Mouse (Mus musculus) adrenal gland, adult 8-10 months (tissue): ENCODE measurements around the gene Hbp1. TPM values are rescaled to one million over a fixed set of nuclear protein-coding genes. Genes with fewer than 3 reads are reported as not detected.

Experiments used
- DNase-seq: peaks from one replicate; pipeline ENCODE4 v3.0.0; 2022
- total RNA-seq, 4 experiments: library from RNA; stranded (reverse); gene quantifications; 2 replicates each; pipeline ENCODE4 v1.2.4; 2022

Hbp1 gene
- total RNA-seq, 4 experiments from 2014 or later, result 84.3 to 114 (median 91.1) TPM

DNA sequence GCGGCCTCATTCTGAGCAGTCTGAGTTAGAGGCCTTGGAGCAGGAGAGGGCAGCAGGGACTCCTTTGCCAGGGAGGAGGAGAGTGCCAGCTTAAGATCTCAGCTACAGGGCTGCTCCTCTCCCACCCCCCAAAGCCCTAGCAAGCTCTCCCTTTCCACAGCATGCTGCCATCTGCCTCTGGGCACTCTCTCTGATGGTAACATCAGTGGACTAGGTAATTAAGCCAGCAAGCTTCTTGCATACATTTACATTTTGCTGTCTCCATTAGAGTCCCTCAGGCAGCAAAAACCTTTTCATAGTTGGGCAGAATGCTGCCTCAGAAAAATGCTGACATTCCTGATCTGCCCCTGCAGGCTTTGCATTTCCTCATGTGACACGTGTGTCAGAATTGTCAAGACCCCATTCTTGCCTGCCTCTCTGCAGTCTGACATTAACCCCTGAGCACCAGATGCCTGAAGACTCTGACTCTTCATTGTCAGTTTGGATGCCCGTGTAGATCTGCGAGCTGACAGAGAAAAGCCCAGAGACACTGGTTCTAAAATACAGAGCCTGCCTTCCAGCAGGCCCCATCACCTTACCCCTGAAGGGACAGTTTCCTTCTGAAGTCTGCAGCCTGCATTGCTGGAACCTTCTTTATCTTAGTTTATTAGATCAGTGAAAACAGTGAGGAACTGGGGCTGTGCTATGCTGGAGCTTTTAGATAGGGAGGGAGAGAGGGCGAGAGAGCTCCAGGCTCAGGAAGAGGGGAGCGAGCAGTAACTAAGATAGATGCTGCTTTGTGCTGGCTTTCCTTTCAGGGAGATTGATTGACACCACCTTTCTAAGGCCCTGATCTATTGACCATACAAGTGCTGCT lies 44.4 kb downstream of the Hbp1 start:
- no peak for DNase-seq

DNA sequence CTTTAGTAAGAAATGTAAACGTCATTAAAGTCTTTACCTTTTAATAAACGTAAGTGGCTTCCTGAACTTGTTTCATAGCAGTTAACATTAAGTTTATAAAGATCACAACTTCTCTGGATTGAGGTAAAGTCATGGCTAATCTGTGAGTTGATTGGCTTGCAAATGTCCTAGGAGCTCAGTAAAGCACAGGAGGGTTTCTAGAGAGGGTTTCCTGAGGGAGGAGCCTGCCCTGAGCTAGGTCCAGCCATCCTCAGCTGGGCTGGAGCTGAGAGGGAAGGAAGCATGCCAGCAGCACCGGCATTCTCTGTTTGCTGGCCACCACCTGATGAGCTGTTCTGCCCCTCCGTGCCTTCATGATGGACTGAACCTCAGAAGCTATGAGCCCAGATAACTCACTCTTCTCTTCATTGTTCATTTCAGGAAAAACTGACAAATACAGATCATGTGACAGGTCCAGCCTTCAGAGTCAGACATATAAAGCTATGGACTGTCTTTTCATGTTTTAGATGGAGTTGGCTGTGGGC lies 49.9 kb downstream of the Hbp1 start:
- no peak for DNase-seq

DNA sequence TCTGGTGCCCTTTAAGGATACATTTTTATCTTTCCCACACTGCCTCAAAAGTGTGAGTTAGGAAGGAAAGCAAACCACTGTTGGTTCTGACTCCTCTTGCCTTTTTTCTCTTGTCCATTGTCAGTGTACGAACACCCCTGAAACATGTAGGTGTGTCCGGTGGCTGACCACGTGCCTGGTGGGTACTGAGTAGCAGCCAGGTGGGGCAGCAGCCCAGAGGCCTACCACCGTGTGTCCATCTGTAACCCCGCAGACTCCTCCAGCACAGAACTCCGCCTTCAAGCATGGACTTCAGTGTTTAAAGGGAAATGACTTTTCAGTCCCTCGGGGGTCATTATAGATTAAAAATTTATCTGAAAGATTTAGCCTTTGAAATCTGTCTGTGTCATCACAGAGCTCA lies 52.9 kb downstream of the Hbp1 start:
- no peak for DNase-seq

DNA sequence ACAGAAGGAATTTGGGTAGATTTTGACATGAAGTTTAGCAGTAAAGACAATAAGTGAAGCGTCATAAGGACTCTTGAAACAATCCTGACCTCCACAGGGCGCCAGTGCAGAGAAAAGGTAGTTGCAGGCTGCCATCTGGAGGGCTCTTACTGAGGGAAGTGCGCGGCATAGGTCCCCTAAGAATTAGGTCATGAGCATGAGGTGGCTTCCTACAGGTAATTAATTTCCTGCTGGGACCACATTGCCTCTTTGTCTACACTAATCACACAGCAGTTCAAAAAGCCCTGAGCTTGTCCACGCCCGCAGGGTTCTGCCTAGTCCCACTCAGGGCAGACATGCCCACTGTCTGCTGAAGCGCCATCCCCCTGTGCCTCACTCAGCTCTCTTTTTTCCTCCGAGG lies 53.3 kb downstream of the Hbp1 start:
- no peak for DNase-seq

DNA sequence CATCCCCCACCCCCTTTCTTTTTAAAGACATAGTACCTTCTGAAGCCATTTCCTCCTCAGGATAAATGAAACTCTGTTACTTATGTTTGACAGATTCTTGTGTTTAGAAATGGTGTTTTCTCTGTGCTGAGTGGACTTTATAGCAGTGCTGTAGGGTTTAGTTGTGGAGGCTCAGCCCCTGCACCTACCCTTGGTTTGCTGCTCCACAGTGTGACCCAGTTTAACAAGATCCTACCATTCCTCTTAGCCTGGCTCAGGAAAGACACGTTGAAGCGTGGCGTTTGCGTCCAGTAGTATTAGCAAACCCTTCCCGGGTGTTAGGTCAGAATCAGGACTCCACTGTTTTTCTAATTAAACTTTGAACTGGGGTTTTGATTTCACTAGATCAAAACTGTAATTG lies 54.0 kb downstream of the Hbp1 start:
- DNase-seq, result no peak

DNA sequence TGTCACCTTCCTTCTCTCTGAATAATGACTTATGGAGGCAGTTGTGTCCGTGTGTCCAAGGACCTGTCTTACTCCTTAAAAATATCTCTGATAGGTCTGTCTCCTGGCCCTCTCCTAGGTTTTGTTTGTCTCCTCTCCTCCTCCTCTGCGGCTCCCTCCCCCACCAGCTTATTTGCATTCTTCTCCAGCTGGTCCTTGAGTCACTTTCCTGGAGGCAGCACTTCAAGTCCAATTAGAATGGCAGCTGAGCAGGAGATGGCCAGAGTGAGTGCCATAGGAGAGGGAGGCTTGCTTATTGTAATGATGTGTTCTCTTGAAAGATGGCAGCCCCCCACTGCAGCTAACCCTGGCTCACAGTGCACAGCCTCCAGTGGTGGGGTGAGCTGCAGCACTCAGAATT lies 54.4 kb downstream of the Hbp1 start:
- no peak for DNase-seq

DNA sequence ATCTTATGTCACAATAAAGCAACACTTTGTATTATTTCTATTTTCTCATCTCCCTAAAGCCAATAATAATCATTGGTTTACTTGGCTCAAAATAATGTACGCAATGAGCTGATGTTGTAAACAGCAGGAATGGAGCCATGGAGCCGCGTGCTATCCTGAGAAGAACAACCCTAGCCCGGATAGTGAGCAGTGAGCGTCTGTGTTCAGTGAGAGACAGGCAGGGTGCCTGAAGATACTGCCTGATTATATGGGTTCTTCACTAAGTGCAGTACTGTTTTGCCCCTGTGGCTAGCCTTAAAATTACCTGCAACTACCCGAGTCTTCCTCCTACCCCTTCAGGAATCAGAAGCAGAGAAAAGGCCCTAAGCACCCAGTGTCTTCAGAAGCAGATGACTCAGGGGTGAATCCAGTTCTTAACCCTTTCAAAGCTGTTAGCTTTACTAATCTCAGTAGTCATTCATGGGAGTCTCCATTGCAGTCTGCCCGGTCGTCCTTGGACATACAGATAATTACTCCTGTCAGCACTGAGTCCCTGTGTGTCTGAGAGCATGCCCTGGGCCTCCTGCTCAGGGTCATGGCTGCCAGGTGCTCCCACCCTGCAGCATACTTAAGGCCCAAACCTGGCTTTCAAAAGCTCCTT lies 55.1 kb downstream of the Hbp1 start:
- no peak for DNase-seq

DNA sequence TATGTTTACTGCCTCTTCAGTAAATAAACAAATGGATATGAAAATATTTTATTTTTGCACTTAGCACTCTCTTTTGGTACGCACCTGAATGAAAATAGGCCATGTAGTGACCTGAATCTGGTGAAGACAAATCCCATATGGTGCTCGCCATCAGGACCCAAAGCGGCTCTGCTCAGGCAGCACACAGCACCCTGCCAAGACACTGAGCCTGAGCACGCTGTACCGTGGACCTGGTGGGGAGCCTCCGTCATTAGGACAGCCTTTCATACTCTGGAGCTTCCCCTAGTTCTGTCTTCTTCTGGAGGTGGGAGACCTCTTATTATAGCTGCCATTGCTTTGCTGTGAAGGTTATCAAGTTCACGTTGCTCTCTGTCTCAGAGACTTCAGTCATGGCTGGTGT lies 57.6 kb downstream of the Hbp1 start:
- DNase-seq, result no peak

DNA sequence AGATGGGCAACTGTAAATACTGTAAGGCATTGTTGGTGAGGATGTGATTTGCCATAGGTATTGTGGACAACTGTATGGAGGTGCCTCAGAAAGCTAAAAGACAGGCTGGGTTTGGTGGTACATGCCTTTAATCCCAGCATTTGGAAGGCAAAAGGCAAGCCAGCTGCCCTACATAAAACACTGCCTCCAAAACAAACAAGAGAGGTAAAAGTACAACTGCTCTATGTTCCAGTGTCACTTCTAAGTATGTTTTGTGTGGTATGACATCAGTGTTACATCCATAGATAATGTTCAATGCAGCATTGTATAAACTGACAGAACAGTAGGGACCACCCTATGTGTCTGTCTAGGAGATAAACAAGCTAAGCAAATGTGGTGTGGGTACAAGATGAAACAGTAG lies 58.3 kb downstream of the Hbp1 start:
- DNase-seq, result no peak

DNA sequence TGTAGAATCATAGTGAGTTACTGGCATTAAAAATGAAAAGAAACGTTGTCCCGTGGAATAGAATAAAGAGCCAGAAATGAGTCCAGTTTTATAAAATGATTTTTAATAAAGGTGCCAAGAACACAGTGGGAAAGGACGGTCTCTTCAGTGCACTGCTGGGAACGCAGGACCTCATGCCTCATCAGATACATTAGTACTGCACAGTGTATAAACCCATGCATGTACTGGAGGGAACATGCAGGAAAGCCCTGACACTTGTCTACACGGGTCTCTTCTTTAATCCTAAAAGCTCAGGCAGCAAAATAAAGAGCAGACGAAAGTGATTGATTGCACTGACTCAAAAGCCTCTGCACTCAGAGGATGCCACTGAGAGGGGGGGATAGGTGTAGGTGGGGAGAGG lies 59.6 kb downstream of the Hbp1 start:
- no peak for DNase-seq

DNA sequence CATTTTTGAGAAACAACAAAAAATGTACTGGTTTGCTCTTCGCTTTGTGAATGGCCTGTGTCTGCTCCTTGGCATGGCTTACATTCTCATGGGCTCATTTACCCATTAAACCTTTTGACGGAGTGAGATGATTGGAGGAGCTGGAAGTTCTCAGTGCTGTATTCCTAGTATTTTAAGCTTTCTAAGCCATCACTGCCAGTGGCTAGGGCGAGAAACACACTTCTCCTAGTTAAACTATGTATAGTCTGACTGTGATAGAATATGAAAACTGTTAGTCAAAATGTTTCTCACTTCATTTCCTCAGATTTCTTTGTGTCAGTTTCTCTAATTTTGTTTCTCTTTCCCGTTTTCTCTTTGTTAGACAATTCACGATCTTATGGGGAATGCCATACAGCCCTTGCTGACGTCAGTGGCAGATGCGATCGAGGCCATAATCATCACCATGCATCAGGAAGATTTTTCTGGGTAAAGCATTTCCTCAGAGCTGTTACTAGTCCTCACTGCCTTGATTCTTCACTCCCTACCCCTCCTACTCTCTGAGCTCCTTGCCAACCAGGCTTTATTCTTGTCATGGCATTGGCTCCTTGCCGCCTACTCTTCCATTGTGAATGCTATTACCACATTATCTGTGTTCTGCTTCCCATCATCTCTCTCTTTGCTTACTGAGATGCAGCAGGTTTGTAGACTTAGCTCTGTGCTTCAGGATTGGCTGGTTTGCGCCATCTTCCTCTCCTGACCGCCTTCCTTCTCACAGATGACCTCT lies 64.3 kb downstream of the Hbp1 start:
- no peak for DNase-seq

DNA sequence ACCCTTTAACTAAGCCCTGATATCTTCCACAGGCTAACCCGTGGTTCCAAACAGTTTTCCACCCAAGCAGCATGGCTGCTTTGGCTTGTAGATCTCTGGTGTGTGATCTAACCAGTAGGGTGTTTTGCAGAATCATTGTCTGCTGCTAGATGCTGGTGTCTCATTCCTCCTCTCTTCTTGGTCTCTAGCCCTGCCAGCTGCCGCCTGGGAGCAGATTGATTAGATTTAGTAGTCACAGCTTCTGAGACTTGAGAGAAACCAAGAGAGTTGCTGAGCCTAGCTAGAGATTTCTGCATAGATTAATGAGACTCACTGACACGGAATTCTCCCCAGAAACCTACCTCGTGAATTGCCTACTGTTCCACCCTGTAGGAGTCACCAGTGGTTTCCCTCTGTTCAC lies 65.3 kb downstream of the Hbp1 start:
- DNase-seq, result no peak

DNA sequence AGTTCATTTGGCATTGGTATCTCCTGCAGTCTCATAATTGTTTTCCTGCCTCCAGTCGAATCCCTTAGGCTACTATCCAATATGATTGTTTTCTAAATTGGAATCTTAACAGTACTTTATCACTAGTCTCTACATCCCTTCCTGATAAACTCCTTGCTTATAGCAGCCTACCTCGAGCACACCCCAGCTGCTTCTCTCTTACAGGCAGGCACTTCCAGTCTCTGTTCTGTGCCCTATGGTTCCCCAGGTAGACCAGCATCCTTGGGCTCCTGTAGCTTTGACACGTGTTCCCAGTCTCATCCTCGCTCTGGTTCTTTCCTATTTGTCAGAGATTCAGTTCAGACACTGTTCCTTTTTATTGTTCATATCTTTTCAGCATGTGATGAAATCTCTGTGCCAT lies 66.0 kb downstream of the Hbp1 start:
- no peak for DNase-seq

DNA sequence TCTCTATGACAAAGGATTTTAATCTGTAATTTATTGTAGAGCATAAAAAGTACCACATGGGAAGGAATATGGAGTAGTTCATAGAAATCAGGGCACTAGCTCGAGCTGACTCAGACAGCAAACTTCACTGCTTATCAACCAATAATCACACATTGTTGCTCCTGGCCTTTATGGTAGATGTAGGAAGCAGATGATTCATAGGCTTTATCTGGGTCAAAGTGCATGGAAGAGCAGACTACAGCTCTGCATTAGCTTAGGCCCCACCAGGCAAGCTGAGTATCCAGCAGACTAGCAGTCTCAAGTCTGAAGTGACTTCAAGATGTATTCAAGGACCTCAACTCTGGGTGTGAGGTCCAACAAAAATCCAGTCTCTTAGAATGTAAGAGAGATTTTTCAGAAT lies 67.6 kb downstream of the Hbp1 start:
- DNase-seq, result no peak

DNA sequence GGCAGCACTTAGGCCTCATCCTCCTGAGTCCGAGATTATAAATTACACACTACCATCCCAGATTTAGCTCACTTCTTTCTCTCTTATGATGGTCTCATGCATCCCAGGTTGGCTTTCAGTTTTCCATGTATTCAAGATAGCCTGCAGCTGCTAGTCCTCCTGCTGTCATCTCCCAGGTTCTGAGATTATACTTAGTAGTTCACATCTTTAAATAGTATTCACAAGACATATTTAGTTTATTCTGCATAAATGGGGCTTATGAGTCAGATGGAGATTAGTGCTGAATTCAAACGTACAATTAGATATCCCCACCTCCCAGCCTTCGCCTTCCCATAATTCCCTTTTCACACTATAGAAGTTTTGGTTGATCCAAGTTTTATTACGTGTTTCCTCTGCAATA lies 73.6 kb downstream of the Hbp1 start:
- no peak for DNase-seq

Other genes with a start within 250 kb of the Hbp1 start
- 10 to 100 TPM in 3 of 4 experiments, 1 to 10 TPM in 1; 7.5 to 19.6 (median 12.0) TPM for gene Gpr22, start 236.6 kb downstream of the Hbp1 start, total RNA-seq
- gene Prkar2b, start 110.8 kb upstream of the Hbp1 start, total RNA-seq, result 100 to 1,000 TPM; 295 to 379 (median 319) TPM